Mouse (Mus musculus): Measurements from ENCODE around the gene Usp48. TPM values are rescaled to one million over a fixed set of nuclear protein-coding genes. Genes with fewer than 3 reads are reported as not detected.

Usp48 gene
- 69.2 and 78.7 TPM in 2 replicates for polyA plus RNA-seq (2015; fragmentation: Nextera tagmentation; extraction: Ambion mirVana)

DNA sequence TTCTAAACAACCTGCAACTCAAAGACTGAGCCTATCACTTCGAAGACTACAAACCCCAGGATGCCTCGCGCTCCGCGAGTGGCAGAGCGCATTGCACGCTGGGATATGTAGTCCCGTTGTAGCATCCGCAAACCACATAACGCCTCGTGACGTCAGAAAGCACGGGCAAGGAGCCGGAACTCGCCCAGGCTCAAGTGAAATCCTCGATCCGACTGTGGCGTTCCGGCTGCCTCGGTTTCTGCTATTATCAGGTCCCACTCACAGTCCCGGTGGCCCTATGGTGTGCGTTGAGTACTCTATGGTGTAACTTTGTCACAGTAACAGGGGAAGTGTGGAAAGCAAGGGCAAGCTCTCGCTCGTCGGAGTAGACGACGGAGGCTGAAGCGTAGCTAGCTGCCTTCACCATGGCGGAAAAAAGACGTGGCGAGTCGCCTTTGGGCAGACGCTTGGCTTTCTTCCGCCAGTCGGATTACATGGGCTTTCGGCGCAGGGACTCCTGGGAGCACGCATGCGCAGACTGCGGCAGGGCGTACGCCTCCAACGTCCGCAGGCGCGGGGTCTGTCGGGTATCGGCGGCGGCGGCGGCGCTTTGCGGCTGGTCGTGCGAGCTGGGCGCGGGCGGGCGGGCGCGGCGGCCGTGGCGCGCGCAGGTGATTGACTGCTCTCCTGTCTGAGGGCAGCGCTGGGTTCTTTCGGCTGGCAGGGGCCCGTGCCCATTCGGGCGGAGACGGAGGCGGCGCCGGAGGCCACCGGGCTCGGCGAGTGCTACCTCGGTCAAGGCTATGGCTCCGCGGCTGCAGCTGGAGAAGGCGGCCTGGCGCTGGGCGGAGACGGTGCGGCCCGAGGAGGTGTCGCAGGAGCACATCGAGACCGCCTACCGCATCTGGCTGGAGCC, at the start of gene Usp48:
TSS of gene Usp48 (plus strand) at position 155 of the 895 bp plus-strand sequence.
- ATAC-seq (ENCODE audit: low read depth) = peak; percentile 94
- Histone ChIP-seq H3K27me3 (no peaks in the 10 kb centered on the region), H3K9me3 (no peaks in the 10 kb centered on the region), H3K4me3 (peak within 1 kb of the TSS; percentile 92), H3K4me2 (peak within 1 kb of the TSS; percentile 87), H3K36me3 (no peaks in the 10 kb centered on the region), H3K4me1 (replicated peaks) (peaks cover 38% of the 10 kb centered on the region), H3K27ac (replicated peaks) (peak within 1 kb of the TSS; percentile 99), H3K9ac (peak within 1 kb of the TSS; percentile 94)
- under 1% methylated on average over 91 of the region's 92 CpGs for WGBS

DNA sequence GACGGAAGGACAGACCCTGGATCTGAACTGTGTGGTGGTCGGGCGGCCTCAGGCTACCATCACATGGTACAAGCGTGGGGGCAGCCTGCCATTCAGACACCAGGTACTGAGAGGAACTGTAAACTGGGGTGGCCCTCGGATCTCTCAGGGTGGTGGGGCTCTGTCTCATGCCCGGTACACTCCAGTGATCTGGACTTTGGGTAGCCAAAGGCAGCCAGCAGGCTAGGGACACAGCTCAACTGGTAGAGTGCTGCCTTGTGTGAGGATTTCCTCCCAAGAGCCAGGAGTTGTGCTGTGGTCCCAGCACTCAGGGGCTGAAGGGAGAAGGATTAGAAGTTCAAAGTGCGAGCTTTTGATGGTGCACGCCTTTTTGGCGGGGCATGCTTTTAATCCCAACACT, 48.0 kb upstream of the Usp48 start:
- no peaks in the 10 kb centered on the region for H3K4me1 ChIP-seq (replicated peaks)
- no peaks in the 10 kb centered on the region for H3K27me3 ChIP-seq
- no peak overlapping the region for H3K4me2 ChIP-seq
- peaks cover 35% of the 10 kb centered on the region for H3K36me3 ChIP-seq
- no peak overlapping the region for H3K9ac ChIP-seq
- no peaks in the 10 kb centered on the region for H3K9me3 ChIP-seq
- H3K27ac ChIP-seq (replicated peaks) = no peak overlapping the region
- no peak overlapping the region for H3K4me3 ChIP-seq
- no peak for ATAC-seq (ENCODE audit: low read depth)
- WGBS = 91% methylated on average over 9 of the region's 9 CpGs

DNA sequence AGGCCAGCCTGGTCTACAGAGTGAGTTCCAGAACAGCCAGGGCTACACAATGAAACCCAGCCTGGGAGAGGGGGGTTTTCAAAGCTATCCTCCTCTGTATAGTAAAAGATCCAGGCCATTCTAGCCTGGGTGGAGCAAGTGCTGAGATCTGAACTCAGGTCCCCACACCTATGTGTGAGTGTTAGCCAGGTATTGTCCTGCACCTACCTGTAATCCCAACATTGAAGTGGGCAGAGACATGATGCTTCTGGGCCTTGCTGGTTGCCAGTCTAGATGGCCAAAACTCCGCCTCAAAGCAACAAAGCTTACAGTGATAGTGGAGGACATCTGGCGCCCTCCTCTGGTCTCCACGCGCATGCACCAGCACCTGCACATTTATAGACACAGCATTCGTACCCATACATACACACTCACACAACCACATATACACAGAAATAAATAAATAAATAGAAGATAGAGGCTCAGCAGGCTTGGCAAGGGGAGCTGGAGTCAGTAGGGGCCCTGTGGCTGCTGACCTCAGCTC, 47.5 kb upstream of the Usp48 start:
- ATAC-seq (ENCODE audit: low read depth) = no peak
- no peaks in the 10 kb centered on the region for H3K27me3 ChIP-seq
- no peak overlapping the region for H3K9ac ChIP-seq
- H3K4me1 ChIP-seq (replicated peaks) = no peaks in the 10 kb centered on the region
- 69% methylated on average over 5 of the region's 5 CpGs for WGBS
- H3K27ac ChIP-seq (replicated peaks) = no peak overlapping the region
- H3K4me3 ChIP-seq = no peak overlapping the region
- no peak overlapping the region for H3K4me2 ChIP-seq
- H3K9me3 ChIP-seq = no peaks in the 10 kb centered on the region
- H3K36me3 ChIP-seq = peaks cover 40% of the 10 kb centered on the region

DNA sequence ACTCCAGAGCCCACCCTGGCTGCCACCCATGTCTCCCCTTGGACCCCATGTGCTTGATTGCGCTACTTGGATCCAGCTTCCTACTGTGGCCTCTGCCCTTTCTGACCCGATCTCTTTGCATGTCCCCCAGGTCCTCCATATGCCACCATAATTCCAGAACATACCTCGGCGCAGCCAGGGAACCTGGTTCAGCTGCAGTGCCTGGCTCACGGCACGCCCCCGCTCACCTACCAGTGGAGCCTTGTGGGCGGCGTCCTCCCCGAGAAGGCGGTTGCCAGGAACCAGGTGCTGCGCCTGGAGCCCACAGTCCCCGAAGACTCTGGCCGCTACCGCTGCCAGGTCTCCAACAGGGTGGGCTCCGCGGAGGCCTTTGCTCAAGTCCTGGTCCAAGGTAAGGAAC, 40.1 kb upstream of the Usp48 start:
- H3K36me3 ChIP-seq = peaks cover 28% of the 10 kb centered on the region
- H3K9me3 ChIP-seq = no peaks in the 10 kb centered on the region
- no peak overlapping the region for H3K27ac ChIP-seq (replicated peaks)
- H3K4me2 ChIP-seq = no peak overlapping the region
- ATAC-seq (ENCODE audit: low read depth) = no peak
- no peaks in the 10 kb centered on the region for H3K4me1 ChIP-seq (replicated peaks)
- H3K4me3 ChIP-seq = no peak overlapping the region
- WGBS = 93% methylated on average over 17 of the region's 17 CpGs
- H3K27me3 ChIP-seq = no peaks in the 10 kb centered on the region
- H3K9ac ChIP-seq = no peak overlapping the region

DNA sequence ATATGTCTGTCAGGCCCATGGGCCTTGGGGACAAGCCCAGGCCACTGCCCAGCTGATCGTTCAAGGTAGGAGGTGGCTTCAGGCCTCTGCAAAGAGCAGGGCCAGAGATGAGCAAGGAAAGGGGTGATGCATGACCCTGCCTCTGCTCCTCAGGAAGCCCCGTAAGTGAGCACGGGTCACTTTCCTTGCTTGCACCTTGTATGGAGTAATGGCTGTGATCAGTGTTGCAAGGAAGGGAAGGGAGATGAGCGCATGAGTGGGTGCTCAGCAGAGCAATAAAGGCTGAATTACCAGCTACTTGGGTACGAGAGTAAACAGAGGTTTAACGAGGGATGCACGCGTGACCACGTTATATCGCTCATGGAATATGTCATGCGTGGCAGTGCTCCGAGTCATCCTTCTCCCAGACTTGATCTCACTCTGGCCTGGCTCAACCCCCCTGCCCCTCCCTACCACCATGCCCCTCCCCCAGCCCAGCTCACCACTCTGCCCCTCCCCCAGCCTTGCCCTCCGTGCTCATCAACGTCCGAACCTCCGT, 36.8 kb upstream of the Usp48 start:
- 85% methylated on average over 16 of the region's 16 CpGs for WGBS
- no peaks in the 10 kb centered on the region for H3K9me3 ChIP-seq
- no peak for ATAC-seq (ENCODE audit: low read depth)

DNA sequence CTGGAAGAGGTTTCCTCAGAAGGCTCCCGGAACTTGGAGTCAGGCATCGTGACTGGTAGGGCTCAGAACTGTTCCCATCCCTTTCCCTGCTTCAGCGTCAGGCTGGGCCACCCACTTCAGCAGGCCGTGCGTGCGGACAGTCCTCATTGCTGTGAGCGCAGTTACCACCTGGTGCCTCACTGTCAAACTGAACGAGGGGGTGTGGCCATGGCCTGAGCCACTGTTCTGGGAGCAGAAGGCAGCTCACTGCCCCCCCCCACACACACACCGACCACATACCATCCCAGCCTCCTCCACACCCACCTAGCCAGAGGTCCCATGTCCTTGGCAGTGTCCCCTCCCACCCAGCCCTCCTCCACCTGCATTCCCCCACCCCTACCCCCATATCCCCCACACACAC, 23.7 kb upstream of the Usp48 start:
- H3K36me3 ChIP-seq = no peaks in the 10 kb centered on the region
- H3K4me1 ChIP-seq (replicated peaks) = no peaks in the 10 kb centered on the region
- WGBS = 67% methylated on average over 9 of the region's 9 CpGs
- ATAC-seq (ENCODE audit: low read depth) = no peak
- no peaks in the 10 kb centered on the region for H3K9me3 ChIP-seq
- no peak overlapping the region for H3K9ac ChIP-seq
- no peak overlapping the region for H3K4me3 ChIP-seq
- H3K4me2 ChIP-seq = no peak overlapping the region
- no peaks in the 10 kb centered on the region for H3K27me3 ChIP-seq
- no peak overlapping the region for H3K27ac ChIP-seq (replicated peaks)

More for the DNA sequence above, 36.8 kb upstream of the Usp48 start:
- Histone ChIP-seq H3K4me2 (no peak overlapping the region), H3K9ac (no peak overlapping the region), H3K36me3 (peaks cover 14% of the 10 kb centered on the region; the same call in 1 of the 2 replicates), H3K4me1 (replicated peaks) (no peaks in the 10 kb centered on the region), H3K4me3 (no peak overlapping the region), H3K27ac (replicated peaks) (no peak overlapping the region), H3K27me3 (no peaks in the 10 kb centered on the region)

DNA sequence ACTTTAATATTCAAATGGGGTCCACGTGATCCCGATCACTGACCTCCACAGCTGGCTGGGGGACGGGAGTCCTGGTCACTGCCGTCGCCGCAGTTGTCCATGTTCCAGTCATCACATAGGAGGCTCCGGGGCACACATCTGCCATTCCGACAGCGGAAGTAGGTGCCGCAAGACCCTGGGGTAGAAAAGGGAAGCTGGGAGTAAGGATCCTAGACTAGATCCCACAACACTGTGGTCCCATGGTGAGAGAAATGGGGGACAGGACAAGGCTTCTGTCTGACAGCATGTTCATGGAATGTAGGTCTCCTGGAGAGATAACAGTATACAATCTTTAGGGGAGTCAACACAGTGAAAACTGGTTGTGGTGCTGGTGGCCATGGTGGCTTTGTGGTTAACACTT, 19.1 kb upstream of the Usp48 start, which contains the start of gene Ldlrad2:
TSS of gene Ldlrad2 (minus strand) at position 101 of the 400 bp plus-strand sequence.
- no peak for ATAC-seq (ENCODE audit: low read depth)
- WGBS = 88% methylated on average over 10 of the region's 10 CpGs
- Histone ChIP-seq H3K4me1 (replicated peaks) (peaks cover 5% of the 10 kb centered on the region; the same call in 1 of the 2 replicates), H3K9ac (no peak within 1 kb of the TSS), H3K9me3 (no peaks in the 10 kb centered on the region), H3K4me2 (no peak within 1 kb of the TSS), H3K27me3 (peaks cover 16% of the 10 kb centered on the region), H3K36me3 (no peaks in the 10 kb centered on the region), H3K27ac (replicated peaks) (no peak within 1 kb of the TSS), H3K4me3 (no peak within 1 kb of the TSS)

DNA sequence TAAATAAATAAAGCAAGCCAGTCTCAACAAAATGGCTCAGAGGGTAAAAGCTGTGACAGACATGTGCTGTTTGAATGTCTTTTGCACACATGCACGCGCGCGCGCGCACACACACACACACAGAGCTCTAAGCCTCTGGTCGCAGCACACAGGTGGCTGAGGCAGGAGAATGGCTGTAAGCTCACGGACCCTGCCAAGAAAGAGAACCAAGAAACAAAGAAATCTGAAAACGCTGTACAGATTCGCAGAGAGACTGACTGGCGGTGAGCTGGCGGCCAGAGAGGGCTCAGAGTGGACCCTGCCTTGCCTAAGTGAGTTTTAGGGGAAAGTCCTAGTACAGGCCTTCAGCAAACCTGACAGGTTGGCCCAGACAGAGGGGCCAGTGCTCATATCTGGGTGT, 16.1 kb upstream of the Usp48 start:
- no peaks in the 10 kb centered on the region for H3K9me3 ChIP-seq
- no peak for ATAC-seq (ENCODE audit: low read depth)
- peaks cover 5% of the 10 kb centered on the region; the same call in 1 of the 2 replicates for H3K4me1 ChIP-seq (replicated peaks)
- no peak overlapping the region for H3K4me2 ChIP-seq
- WGBS = 96% methylated on average over 12 of the region's 12 CpGs
- H3K36me3 ChIP-seq = no peaks in the 10 kb centered on the region
- no peak overlapping the region for H3K4me3 ChIP-seq
- no peak overlapping the region for H3K27ac ChIP-seq (replicated peaks)
- no peak overlapping the region for H3K9ac ChIP-seq
- H3K27me3 ChIP-seq = peaks cover 25% of the 10 kb centered on the region

DNA sequence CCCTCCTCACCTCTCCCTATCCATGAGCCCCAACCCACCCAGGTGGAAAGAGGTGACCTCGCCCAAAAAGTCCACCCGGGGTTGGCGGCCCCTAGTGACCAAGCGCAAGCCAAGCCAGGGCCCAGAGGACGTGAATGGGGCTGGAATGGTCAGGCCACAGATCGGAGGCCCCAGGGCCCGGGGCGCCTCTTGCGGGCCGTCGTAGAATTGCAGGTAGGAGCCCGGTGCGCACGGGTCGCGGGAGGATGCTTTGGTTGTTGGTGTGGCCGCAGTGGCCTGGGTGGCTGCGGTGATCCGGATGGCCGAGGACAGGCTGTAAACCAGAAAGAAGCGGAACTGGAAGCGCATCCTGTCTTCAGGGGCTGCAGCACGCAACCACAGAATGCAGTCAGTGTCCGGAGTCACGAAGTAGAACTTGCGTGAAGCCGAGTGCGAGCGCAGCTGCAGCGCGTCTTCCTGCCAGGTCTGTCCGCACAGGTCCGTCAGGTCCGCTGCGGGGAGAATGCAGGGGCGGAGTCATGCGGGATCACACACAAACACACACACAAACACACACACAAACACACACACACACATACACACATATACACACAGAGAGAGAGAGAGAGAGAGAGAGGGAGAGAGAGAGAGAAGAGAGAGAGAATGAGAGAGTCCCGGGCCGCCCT, 15.2 kb upstream of the Usp48 start:
- H3K27ac ChIP-seq (replicated peaks) = no peak overlapping the region
- no peaks in the 10 kb centered on the region for H3K9me3 ChIP-seq
- H3K36me3 ChIP-seq = no peaks in the 10 kb centered on the region
- 4% methylated on average over 39 of the region's 39 CpGs for WGBS
- peak overlapping the region; percentile 35 for H3K4me3 ChIP-seq
- H3K4me2 ChIP-seq = peak overlapping the region; percentile 62
- H3K27me3 ChIP-seq = peaks cover 25% of the 10 kb centered on the region
- ATAC-seq (ENCODE audit: low read depth) = peak; percentile 56; the same call in 1 of the 2 replicates
- peaks cover 5% of the 10 kb centered on the region; the same call in 1 of the 2 replicates for H3K4me1 ChIP-seq (replicated peaks)
- peak overlapping the region; percentile 61 for H3K9ac ChIP-seq

DNA sequence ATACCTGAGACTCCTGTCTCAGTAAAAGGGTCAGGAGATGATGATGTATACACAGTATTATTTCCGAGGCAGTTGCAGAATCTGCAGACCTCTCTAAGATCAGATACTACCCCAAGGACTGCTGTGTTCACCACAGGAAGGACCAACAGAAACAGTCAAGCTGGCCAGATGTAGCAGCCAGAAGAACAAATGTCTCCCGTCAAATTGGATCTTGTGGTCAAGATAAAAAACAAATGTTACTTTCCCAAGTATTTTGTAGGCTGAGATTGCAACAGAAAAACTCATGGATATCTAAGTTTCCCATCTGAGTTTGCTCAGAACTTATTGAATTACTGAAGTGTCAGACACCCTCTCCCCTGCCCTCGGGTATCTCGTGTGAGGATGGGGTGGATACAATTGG, 13.8 kb upstream of the Usp48 start:
- H3K4me2 ChIP-seq = no peak overlapping the region
- H3K36me3 ChIP-seq = no peaks in the 10 kb centered on the region
- H3K9ac ChIP-seq = no peak overlapping the region
- H3K27ac ChIP-seq (replicated peaks) = no peak overlapping the region
- no peaks in the 10 kb centered on the region for H3K9me3 ChIP-seq
- peaks cover 25% of the 10 kb centered on the region for H3K27me3 ChIP-seq
- no peak for ATAC-seq (ENCODE audit: low read depth)
- 72% methylated on average over 4 of the region's 4 CpGs for WGBS
- H3K4me1 ChIP-seq (replicated peaks) = peaks cover 5% of the 10 kb centered on the region; the same call in 1 of the 2 replicates
- H3K4me3 ChIP-seq = no peak overlapping the region

DNA sequence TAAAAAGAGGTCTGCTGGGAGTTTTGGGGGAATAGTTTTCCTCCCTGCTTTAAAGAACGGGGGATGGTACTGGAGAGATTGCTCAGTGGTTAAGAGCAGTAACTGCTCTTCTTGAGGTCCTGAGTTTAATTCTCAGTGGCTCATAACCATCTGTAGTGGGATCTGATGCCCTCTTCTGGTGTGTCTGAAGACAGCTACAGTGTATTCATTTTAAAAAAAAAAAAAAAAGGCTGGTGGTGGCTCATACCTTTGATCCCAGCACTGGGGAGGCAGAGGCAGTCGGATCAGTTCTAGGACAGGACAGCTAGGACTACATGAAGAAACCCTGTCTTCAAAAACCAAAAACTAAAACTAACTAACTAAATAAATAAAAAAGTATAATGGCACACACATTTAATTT, 13.3 kb upstream of the Usp48 start:
- Histone ChIP-seq H3K4me1 (replicated peaks) (peaks cover 5% of the 10 kb centered on the region; the same call in 1 of the 2 replicates), H3K9ac (no peak overlapping the region), H3K27me3 (peaks cover 25% of the 10 kb centered on the region), H3K4me3 (no peak overlapping the region), H3K36me3 (no peaks in the 10 kb centered on the region), H3K9me3 (no peaks in the 10 kb centered on the region), H3K4me2 (no peak overlapping the region), H3K27ac (replicated peaks) (no peak overlapping the region)
- ATAC-seq (ENCODE audit: low read depth) = no peak
- WGBS = 87% methylated on average over 2 of the region's 2 CpGs

DNA sequence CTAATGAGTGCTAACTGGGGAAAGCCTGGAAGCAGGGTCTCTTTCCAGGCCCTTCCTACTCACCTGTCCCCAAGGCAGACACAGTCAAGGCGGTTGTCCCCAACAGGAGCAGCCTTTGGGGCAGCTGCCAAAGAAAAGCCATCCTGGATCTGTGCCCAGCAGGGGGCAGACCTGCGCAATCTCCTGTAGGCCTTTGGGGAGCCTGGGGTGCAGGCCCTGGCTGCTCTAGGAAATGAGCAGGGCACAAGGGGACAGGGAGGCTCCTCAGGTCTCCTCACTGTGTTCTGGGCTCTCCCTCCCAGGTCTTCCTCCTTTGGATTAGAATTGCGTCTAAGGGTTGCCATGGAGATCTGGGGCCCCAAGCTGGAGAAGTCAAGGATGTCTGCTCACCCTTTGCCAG, 11.7 kb upstream of the Usp48 start:
- Histone ChIP-seq H3K4me2 (no peak overlapping the region), H3K4me1 (replicated peaks) (peaks cover 5% of the 10 kb centered on the region; the same call in 1 of the 2 replicates)

More for the DNA sequence above, 11.7 kb upstream of the Usp48 start:
- H3K9me3 ChIP-seq = no peaks in the 10 kb centered on the region
- no peaks in the 10 kb centered on the region for H3K36me3 ChIP-seq
- H3K4me3 ChIP-seq = no peak overlapping the region
- no peak overlapping the region for H3K27ac ChIP-seq (replicated peaks)
- 38% methylated on average over 3 of the region's 3 CpGs for WGBS
- H3K27me3 ChIP-seq = peaks cover 25% of the 10 kb centered on the region
- ATAC-seq (ENCODE audit: low read depth) = no peak
- H3K9ac ChIP-seq = no peak overlapping the region

Measured in neural tube, embryonic 13.5 days (tissue).